Mouse (Mus musculus) cerebellum, adult (tissue): ENCODE results near the gene Znrf3.

Experiments used
- ATAC-seq: cut with Nextera tagmentation; 2 replicates; pipeline ENCODE4 v1.9.2; 2017; ENCODE audit warnings: mild to moderate bottlenecking, moderate library complexity, mixed read lengths; ENCODE audit not compliant: insufficient number of reproducible peaks, low FRiP score, low TSS enrichment

The Znrf3 gene

DNA sequence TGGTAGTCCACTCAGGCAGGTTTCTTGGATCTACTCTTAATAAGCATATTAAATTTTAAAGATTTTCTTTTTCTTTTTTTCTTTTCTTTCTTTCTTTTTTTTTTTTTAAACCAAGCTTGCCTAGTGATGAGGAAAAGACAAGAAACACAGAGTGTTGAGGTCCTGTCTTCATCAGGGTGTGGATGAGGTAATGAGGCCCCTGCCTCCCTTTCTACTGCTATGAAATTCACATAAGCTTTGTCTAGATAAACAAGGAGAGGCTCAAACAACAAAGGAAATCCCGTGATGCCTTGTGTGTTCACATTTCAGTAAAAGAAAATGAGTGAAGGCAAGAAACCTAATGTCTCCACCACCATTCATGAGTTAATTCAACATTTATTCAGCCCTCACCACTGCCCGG, 196.4 kb downstream of the Znrf3 start:
- ATAC-seq: no peak

DNA sequence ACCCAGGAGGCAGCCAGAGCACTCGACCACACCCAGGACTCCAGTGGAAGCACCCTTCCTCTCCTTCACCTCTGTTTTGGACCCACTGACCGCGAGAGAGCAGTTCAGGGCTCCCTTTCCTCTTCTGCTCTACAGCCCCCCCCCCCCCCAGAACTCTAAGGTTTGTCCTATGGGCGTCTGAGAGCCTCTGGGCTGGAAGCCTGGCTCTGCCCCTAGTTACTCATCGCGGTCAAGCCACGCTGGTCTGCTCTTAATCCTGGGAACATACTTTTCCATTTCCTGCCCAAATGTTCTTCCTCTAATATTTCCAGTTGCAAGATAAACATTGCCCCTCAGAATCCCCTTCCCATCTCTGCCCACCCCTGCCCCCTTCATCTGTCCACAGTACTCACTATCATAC, 199.2 kb downstream of the Znrf3 start:
- no peak for ATAC-seq

DNA sequence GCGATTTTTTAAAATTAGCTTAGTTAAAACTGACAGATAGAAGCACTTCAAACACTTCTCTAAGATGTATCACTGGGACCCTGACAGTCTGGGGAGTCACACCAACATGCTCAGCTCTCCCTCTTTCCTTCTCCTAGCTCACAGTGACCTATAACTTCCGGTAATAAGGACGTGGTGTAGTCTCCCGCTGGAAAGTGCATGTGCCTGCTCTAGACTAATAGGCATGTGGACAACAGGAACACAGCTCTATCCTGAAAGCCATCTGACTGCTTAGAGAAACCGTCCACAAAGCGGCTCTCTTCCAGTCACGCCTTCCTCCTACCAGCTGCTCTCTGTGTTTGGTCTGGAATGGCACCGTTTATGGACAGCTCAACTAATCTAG, 199.9 kb downstream of the Znrf3 start:
- no peak for ATAC-seq

DNA sequence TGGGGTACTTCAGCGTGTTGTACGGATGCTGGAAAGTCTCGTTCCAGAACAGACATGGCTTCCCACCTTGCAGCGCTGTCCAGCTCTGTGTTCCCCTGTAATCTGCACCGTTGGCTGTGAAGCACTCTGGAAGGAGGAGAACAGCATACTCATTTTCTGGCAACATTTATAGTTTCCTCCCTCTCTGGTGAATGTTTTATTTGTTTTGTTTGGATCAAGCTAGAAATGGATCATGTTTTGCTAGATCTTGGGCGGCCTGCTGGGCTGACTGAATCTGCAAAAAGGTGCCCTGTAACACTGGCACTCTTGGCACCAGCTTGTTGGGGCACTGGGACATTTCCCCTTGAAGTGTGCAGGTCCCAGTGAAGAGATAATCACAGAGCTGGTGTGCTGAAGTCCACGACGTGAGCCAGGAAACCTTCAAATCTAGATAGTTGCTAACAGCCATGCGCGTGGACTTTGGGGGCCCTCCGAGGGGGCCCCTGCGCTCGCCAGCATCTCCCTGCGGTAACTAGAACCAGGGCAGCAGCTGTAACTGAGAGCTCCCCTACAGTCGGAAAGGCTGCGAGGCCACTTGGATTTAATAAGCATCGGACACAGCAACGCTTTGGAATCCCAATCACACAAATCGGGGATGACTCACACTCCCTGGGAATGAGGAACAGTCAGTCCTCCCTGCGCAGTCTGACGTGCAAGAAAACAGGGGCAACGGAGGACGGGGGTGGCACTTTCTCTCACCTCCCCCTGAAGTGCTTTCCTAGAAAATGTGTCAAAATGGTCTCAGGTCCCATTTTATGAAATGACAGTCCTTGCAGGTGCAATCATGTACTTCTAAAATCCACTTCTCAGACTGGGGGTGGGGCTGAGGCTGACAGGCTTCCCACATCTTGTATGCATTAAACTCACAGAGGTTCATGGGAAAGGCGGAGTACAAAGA, 200.6 kb downstream of the Znrf3 start:
- no peak; the same call in 1 of the 2 replicates for ATAC-seq

DNA sequence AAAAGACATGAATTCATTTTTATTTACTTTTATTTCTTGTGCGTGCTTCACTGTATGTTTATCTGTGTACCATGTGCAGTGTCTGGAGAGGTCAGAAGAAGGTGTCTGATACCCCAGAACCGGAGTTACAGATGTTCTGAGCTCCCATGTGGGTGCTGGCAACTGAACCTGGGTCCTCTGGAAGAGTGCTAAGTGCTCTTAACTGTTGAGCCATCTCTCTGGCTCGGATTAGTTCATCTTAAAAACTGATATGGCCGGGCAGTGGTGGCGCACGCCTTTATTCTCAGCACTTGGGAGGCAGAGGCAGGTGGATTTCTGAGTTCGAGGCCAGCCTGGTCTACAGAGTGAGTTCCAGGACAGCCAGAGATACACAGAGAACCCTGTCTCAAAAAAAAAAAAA, 201.4 kb downstream of the Znrf3 start:
- no peak for ATAC-seq

DNA sequence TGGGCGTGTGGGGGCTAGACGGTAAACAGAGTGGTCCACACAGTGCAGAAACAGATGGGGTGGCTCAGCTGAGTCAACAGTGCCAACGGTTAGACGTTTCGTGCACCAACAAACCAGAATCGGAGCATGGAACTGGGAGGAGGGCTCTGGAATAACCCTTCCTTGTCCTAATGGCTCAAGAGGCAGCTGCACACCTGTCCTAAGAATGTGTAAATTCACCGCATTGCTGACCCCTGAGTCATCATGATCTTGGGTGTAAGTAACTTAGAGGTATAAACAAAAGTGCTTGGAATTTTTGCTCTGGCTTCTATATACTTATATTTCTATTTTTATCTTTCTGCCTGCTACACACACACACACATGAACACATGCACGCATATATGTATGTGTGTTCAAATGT, 202.5 kb downstream of the Znrf3 start:
- no peak for ATAC-seq

DNA sequence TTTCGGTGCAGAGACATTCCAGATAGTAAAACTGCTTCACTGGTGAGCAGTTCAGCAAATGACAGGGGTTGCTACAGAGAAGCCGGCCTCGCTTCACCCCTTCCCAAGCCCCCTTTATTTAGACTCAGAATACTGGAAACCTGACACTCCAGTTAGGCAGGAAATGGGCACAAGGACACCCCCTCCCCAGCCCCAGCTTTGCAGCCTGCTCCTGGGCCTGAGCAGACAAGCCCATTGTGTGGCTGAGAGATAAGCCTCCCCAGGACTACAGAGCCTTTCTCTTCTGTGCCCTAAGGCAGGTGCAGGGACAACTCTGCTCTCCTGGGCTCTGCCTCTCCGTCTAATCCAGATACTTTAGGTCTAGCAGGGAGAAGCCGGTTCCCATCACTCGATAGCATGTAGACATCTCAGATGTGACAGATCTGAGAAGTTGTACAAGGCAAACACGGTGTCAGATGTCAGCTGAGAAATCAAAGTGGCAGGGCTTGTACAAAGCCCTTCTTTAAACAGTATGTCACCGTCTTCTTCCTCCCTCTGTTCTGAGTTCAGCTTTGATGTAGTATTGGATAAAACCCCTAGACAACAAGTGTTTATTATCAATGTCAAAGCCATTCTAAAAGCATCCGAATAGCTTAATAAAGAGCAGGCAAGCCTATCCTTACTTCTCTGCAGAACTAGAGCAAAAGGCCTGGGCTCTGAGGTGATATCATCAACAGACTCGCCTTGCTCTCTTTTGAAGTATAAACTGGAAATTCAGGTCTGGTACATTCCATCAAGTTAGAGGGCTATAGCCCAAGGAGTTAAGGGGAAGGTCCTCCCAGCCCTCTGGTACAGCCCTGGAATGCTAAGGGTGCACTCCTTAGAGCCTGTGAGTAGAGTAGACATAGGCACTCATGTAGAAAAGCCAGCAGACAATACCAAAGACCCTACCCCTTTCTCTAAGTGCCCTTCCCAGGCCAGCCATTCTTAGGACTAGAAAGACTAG, 204.6 kb downstream of the Znrf3 start:
- ATAC-seq: no peak
